Comparison of ENCODE assay signal across 11 mouse cellular contexts in the genomic region with DNA sequence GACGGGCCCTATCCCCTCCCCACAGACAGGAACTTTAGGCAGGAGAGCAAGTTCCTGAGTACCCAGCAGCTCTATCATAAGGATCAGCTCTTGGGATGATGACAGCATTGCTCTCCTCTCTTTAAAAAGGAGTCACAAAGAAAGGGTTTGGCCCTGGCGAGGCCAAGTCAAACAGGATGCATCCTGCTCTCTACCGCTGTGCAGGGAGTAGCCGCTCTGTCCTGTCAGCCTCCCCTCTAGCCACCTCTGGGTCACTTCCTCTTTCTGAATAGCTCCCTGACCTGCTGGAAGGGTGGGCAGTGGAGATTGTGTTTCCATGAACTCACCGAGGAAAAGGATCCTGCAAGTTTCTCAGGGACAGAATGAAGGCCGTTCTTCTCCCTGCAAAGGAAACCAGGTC.
DNase-seq lines count a peak whose midpoint lies in the region; ATAC-seq lines count a peak whose summit lies in the region.
"Had no signal": no experiment of that assay in that cellular context is flagged by ENCODE, and none has a peak within 500 bp of the region (broad histone marks: within the 10 kb centered on the region; RNA-seq: fewer than 3 reads in every experiment).

No protein-coding gene starts in this region.

- no peaks in the 10 kb centered on the region for H3K36me3 ChIP-seq in midbrain, embryonic 10.5 days
- no peaks in the 10 kb centered on the region for H3K36me3 ChIP-seq in midbrain, embryonic 11.5 days (ENCODE audit: control insufficient read depth, insufficient read depth, low read length)
- H3K36me3 ChIP-seq in heart, embryonic 11.5 days (ENCODE audit: control insufficient read depth, insufficient read depth, low read length): no peaks in the 10 kb centered on the region

- no peak overlapping the region for H3K4me3 ChIP-seq in midbrain, embryonic 10.5 days
- H3K4me3 ChIP-seq in midbrain, embryonic 11.5 days (ENCODE audit: low read depth, low read length): no peak overlapping the region
- no peak overlapping the region for H3K4me3 ChIP-seq in heart, embryonic 11.5 days (ENCODE audit: low read depth, low read length)
- H3K4me3 ChIP-seq: forebrain, embryonic 13.5 days had no signal

- WGBS in midbrain, embryonic 10.5 days: 74% methylated on average over 6 of the region's 6 CpGs
- WGBS in midbrain, embryonic 11.5 days: 68% methylated on average over 6 of the region's 6 CpGs
- WGBS in heart, embryonic 11.5 days (ENCODE audit: insufficient replicate concordance): 33% methylated on average over 6 of the region's 6 CpGs

- H3K27me3 ChIP-seq in midbrain, embryonic 10.5 days (ENCODE audit: low read depth, poor library complexity, severe bottlenecking): no peaks in the 10 kb centered on the region
- H3K27me3 ChIP-seq in midbrain, embryonic 11.5 days (ENCODE audit: control insufficient read depth, insufficient read depth, low read length): no peaks in the 10 kb centered on the region
- H3K27me3 ChIP-seq in heart, embryonic 11.5 days (ENCODE audit: control insufficient read depth, insufficient read depth, low read length): no peaks in the 10 kb centered on the region
- H3K27me3 ChIP-seq: forebrain, embryonic 13.5 days had no signal

- no peak overlapping the region for H3K9ac ChIP-seq in midbrain, embryonic 11.5 days (ENCODE audit: low read length)
- H3K9ac ChIP-seq in heart, embryonic 11.5 days (ENCODE audit: low read depth, low read length): 0 out of 2 replicates have a peak overlapping the region, but pooled peaks have one; percentile 16
- H3K9ac ChIP-seq: forebrain, embryonic 13.5 days had no signal

- DNase-seq in midbrain, embryonic 10.5 days (ENCODE audit: low spot score): no peak
- DNase-seq in midbrain, embryonic 11.5 days (ENCODE audit: low spot score, missing footprints): no peak
- DNase-seq in kidney, postnatal 10 days: peak; percentile 52
- DNase-seq in B cell, adult 2 months: no peak
- no peak for DNase-seq in thymus, postnatal 4 days
- no peak for DNase-seq in ovary, adult 18-20 months (ENCODE audit: low spot score)
- DNase-seq: cerebellum, adult 11-12 months had no signal

- H3K4me1 ChIP-seq in midbrain, embryonic 10.5 days: peaks cover 34% of the 10 kb centered on the region
- H3K4me1 ChIP-seq in midbrain, embryonic 11.5 days (ENCODE audit: control insufficient read depth, insufficient read depth, low read length): no peaks in the 10 kb centered on the region
- peaks cover 46% of the 10 kb centered on the region for H3K4me1 ChIP-seq in heart, embryonic 11.5 days (ENCODE audit: control insufficient read depth, insufficient read depth, low read length)

- peak overlapping the region; percentile 34 for H3K27ac ChIP-seq in midbrain, embryonic 10.5 days (replicated peaks)
- H3K27ac ChIP-seq in midbrain, embryonic 11.5 days (ENCODE audit: low read depth, low read length): no peak overlapping the region
- H3K27ac ChIP-seq in heart, embryonic 11.5 days (ENCODE audit: low read depth, low read length): peak overlapping the region; percentile 47
- H3K27ac ChIP-seq: forebrain, embryonic 13.5 days; macrophage had no signal

- no peaks in the 10 kb centered on the region for H3K9me3 ChIP-seq in midbrain, embryonic 10.5 days (replicated peaks)
- H3K9me3 ChIP-seq in midbrain, embryonic 11.5 days (ENCODE audit: control insufficient read depth, low read length): no peaks in the 10 kb centered on the region
- H3K9me3 ChIP-seq in heart, embryonic 11.5 days (replicated peaks; ENCODE audit: control insufficient read depth, low read length): peaks cover 4% of the 10 kb centered on the region; the same call in 1 of the 2 replicates

- H3K4me2 ChIP-seq in midbrain, embryonic 11.5 days: no peak overlapping the region
- H3K4me2 ChIP-seq in heart, embryonic 11.5 days: no peak overlapping the region
- H3K4me2 ChIP-seq: forebrain, embryonic 13.5 days had no signal

- no peak for ATAC-seq in midbrain, embryonic 11.5 days (ENCODE audit: low FRiP score)
- peak; percentile 66 for ATAC-seq in heart, embryonic 11.5 days (replicated peaks; ENCODE audit: insufficient number of reproducible peaks, low FRiP score, low TSS enrichment)
- ATAC-seq in neutrophil, adult 5-6 weeks (ENCODE audit: extremely low read depth, insufficient number of reproducible peaks, low FRiP score, poor library complexity, severe bottlenecking): 0 out of 2 replicates have a peak, but pooled peaks have one; percentile 24
- ATAC-seq: forebrain, embryonic 13.5 days had no signal
